Mouse (Mus musculus): ENCODE data around the gene Sirt1. TPM values are rescaled to one million over a fixed set of nuclear protein-coding genes. Genes with fewer than 3 reads are reported as not detected.
A peak's percentile ranks its signal among the peaks of the same experiment; 100 is the strongest.
"Not testable (repeated sequence)": the region's sequence is repeated elsewhere in the genome, so short reads cannot be mapped to it uniquely, and the experiment has no call there.

Sirt1 gene
- polyA plus RNA-seq, 1 experiment = 4.6 TPM

GRCm38 (mm10) chr10:63410162-63410956 lies 28.9 kb upstream of the Sirt1 start:
- H3K4me1 ChIP-seq (ENCODE audit: control insufficient read depth, insufficient read depth, insufficient read length, low read length) = no peaks in the 10 kb centered on the region
- H3K36me3 ChIP-seq (ENCODE audit: control insufficient read depth, insufficient read depth, low read length) = no peaks in the 10 kb centered on the region
- no peak for TF ChIP-seq CTCF (IDR thresholded peaks at IDR 0.05; ENCODE audit: extremely low read depth, insufficient read length, insufficient replicate concordance, low read depth, low read length)
- no peak for TF ChIP-seq POLR2A (IDR thresholded peaks at IDR 0.05; ENCODE audit: low read depth, low read length)
- no peak overlapping the region for H3K4me3 ChIP-seq (ENCODE audit: low read depth, low read length)
- H3K27ac ChIP-seq (ENCODE audit: insufficient read depth, low read depth, low read length) = no peak overlapping the region
- H3K27me3 ChIP-seq (ENCODE audit: control insufficient read depth, insufficient read depth, low read length) = no peaks in the 10 kb centered on the region
- WGBS = 47% methylated on average over 16 of the region's 16 CpGs

- H3K27me3 ChIP-seq (ENCODE audit: control insufficient read depth, insufficient read depth, low read length) = no peaks in the 10 kb centered on the region
- H3K4me3 ChIP-seq (ENCODE audit: low read depth, low read length) = no peak overlapping the region
- H3K27ac ChIP-seq (ENCODE audit: insufficient read depth, low read depth, low read length) = no peak overlapping the region
- TF ChIP-seq POLR2A (IDR thresholded peaks at IDR 0.05; ENCODE audit: low read depth, low read length) = no peak
- 44% methylated on average over 2 of the region's 2 CpGs for WGBS
- no peaks in the 10 kb centered on the region for H3K4me1 ChIP-seq (ENCODE audit: control insufficient read depth, insufficient read depth, insufficient read length, low read length)
- H3K36me3 ChIP-seq (ENCODE audit: control insufficient read depth, insufficient read depth, low read length) = no peaks in the 10 kb centered on the region
Measured at GRCm38 (mm10) chr10:63403636-63404035, 22.1 kb upstream of the Sirt1 start.

- no peaks in the 10 kb centered on the region for H3K4me1 ChIP-seq (ENCODE audit: control insufficient read depth, insufficient read depth, insufficient read length, low read length)
- no peaks in the 10 kb centered on the region for H3K36me3 ChIP-seq (ENCODE audit: control insufficient read depth, insufficient read depth, low read length)
- WGBS = 79% methylated on average over 5 of the region's 5 CpGs
- no peak overlapping the region for H3K4me3 ChIP-seq (ENCODE audit: low read depth, low read length)
- H3K27me3 ChIP-seq (ENCODE audit: control insufficient read depth, insufficient read depth, low read length) = no peaks in the 10 kb centered on the region
- no peak overlapping the region for H3K27ac ChIP-seq (ENCODE audit: insufficient read depth, low read depth, low read length)
- TF ChIP-seq POLR2A (IDR thresholded peaks at IDR 0.05; ENCODE audit: low read depth, low read length) (no peak), CTCF (IDR thresholded peaks at IDR 0.05; ENCODE audit: extremely low read depth, insufficient read length, insufficient replicate concordance, low read depth, low read length) (no peak)
Measured at GRCm38 (mm10) chr10:63402731-63403504, 21.4 kb upstream of the Sirt1 start.

- no peaks in the 10 kb centered on the region for H3K4me1 ChIP-seq (ENCODE audit: control insufficient read depth, insufficient read depth, insufficient read length, low read length)
- TF ChIP-seq CTCF (IDR thresholded peaks at IDR 0.05; ENCODE audit: extremely low read depth, insufficient read length, insufficient replicate concordance, low read depth, low read length) (no peak), POLR2A (IDR thresholded peaks at IDR 0.05; ENCODE audit: low read depth, low read length) (no peak)
- H3K36me3 ChIP-seq (ENCODE audit: control insufficient read depth, insufficient read depth, low read length) = 0 out of 2 replicates have a peak, but pooled peaks cover 2% of the 10 kb centered on the region
- H3K4me3 ChIP-seq (ENCODE audit: low read depth, low read length) = no peak overlapping the region
- no peak overlapping the region for H3K27ac ChIP-seq (ENCODE audit: insufficient read depth, low read depth, low read length)
- no peaks in the 10 kb centered on the region for H3K27me3 ChIP-seq (ENCODE audit: control insufficient read depth, insufficient read depth, low read length)
- 90% methylated on average over 10 of the region's 10 CpGs for WGBS
Measured at GRCm38 (mm10) chr10:63396963-63397362, 15.5 kb upstream of the Sirt1 start.

- Histone ChIP-seq H3K4me3 (ENCODE audit: low read depth, low read length) (no peak overlapping the region), H3K27me3 (ENCODE audit: control insufficient read depth, insufficient read depth, low read length) (no peaks in the 10 kb centered on the region), H3K27ac (ENCODE audit: insufficient read depth, low read depth, low read length) (no peak overlapping the region), H3K4me1 (ENCODE audit: control insufficient read depth, insufficient read depth, insufficient read length, low read length) (no peaks in the 10 kb centered on the region), H3K36me3 (ENCODE audit: control insufficient read depth, insufficient read depth, low read length) (no peaks in the 10 kb centered on the region)
- 58% methylated on average over 4 of the region's 4 CpGs for WGBS
- TF ChIP-seq POLR2A (IDR thresholded peaks at IDR 0.05; ENCODE audit: low read depth, low read length) = no peak
- TF ChIP-seq CTCF (IDR thresholded peaks at IDR 0.05; ENCODE audit: extremely low read depth, insufficient read length, insufficient replicate concordance, low read depth, low read length) = no peak
Measured at GRCm38 (mm10) chr10:63388948-63389347, 7.4 kb upstream of the Sirt1 start.

GRCm38 (mm10) chr10:63386991-63387390 lies 5.5 kb upstream of the Sirt1 start:
- TF ChIP-seq CTCF (IDR thresholded peaks at IDR 0.05; ENCODE audit: extremely low read depth, insufficient read length, insufficient replicate concordance, low read depth, low read length) (no peak), POLR2A (IDR thresholded peaks at IDR 0.05; ENCODE audit: low read depth, low read length) (no peak)
- WGBS = 3% methylated on average over 10 of the region's 10 CpGs
- Histone ChIP-seq H3K36me3 (ENCODE audit: control insufficient read depth, insufficient read depth, low read length) (no peaks in the 10 kb centered on the region), H3K4me3 (ENCODE audit: low read depth, low read length) (peak overlapping the region; percentile 87), H3K27ac (ENCODE audit: insufficient read depth, low read depth, low read length) (no peak overlapping the region), H3K4me1 (ENCODE audit: control insufficient read depth, insufficient read depth, insufficient read length, low read length) (no peaks in the 10 kb centered on the region), H3K27me3 (ENCODE audit: control insufficient read depth, insufficient read depth, low read length) (no peaks in the 10 kb centered on the region)

- WGBS = under 1% methylated on average over 19 of the region's 19 CpGs
- H3K27me3 ChIP-seq (ENCODE audit: control insufficient read depth, insufficient read depth, low read length) = no peaks in the 10 kb centered on the region
- H3K4me3 ChIP-seq (ENCODE audit: low read depth, low read length) = peak overlapping the region; percentile 87
- H3K4me1 ChIP-seq (ENCODE audit: control insufficient read depth, insufficient read depth, insufficient read length, low read length) = no peaks in the 10 kb centered on the region
- no peaks in the 10 kb centered on the region for H3K36me3 ChIP-seq (ENCODE audit: control insufficient read depth, insufficient read depth, low read length)
- H3K27ac ChIP-seq (ENCODE audit: insufficient read depth, low read depth, low read length) = 0 out of 2 replicates have a peak overlapping the region, but pooled peaks have one; percentile 28
- TF ChIP-seq CTCF (IDR thresholded peaks at IDR 0.05; ENCODE audit: extremely low read depth, insufficient read length, insufficient replicate concordance, low read depth, low read length) (peak; percentile 22; the same call in 1 of the 2 replicates), POLR2A (IDR thresholded peaks at IDR 0.05; ENCODE audit: low read depth, low read length) (peak; percentile 81; the same call in 1 of the 2 replicates)
Measured at GRCm38 (mm10) chr10:63386444-63386843, 4.9 kb upstream of the Sirt1 start.

GRCm38 (mm10) chr10:63385897-63386296 lies 4.4 kb upstream of the Sirt1 start:
- not testable (repeated sequence) for H3K4me1 ChIP-seq (ENCODE audit: control insufficient read depth, insufficient read depth, insufficient read length, low read length); H3K27ac ChIP-seq (ENCODE audit: insufficient read depth, low read depth, low read length); H3K27me3 ChIP-seq (ENCODE audit: control insufficient read depth, insufficient read depth, low read length); H3K36me3 ChIP-seq (ENCODE audit: control insufficient read depth, insufficient read depth, low read length)
- 14% methylated on average over 5 of the region's 5 CpGs for WGBS
- H3K4me3 ChIP-seq (ENCODE audit: low read depth, low read length) = peak overlapping the region; percentile 87; the same call in 1 of the 2 replicates

Measured in small intestine, adult 2 months (tissue).